In the genomic region with DNA sequence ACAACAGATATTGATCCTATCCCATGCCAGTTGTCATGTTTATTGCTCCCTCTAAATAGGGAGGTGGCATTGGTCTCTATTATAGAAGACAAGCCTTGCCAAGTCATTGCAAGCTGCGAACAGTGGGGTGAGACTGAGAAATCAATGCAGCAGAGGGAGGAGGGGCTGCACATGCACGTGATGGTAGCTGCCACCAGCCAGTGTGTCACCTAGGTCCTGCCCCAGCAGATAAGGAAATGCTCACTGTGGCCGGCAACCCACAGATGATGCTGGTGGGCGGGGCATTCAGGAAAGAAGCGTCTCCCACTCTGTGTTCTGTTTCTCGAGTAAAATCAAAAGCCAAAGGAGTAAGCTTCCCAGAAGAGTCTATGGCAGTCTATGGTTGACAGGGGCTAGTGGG, we compare ENCODE assay signal across 19 mouse cellular contexts.
"Had no signal": no experiment of that assay in that cellular context is flagged by ENCODE, and none has a peak within 500 bp of the region (broad histone marks: within the 10 kb centered on the region; RNA-seq: fewer than 3 reads in every experiment).

No protein-coding gene starts in this region.

- H3K4me2 ChIP-seq: limb, embryonic 12.5 days; limb, embryonic 15.5 days; liver, embryonic 11.5 days; lung, embryonic 15.5 days; midbrain, embryonic 13.5 days; stomach, embryonic 15.5 days had no signal

- H3K27ac ChIP-seq: limb, embryonic 12.5 days; limb, embryonic 15.5 days; liver, embryonic 14.5 days; lung, embryonic 15.5 days; midbrain, embryonic 13.5 days; stomach, embryonic 15.5 days had no signal

- H3K4me3 ChIP-seq: limb, embryonic 12.5 days; limb, embryonic 15.5 days; lung, embryonic 15.5 days; midbrain, embryonic 13.5 days; stomach, embryonic 15.5 days had no signal

- ATAC-seq: intestine, embryonic 16.5 days; midbrain, embryonic 16.5 days had no signal

- H3K36me3 ChIP-seq: limb, embryonic 12.5 days; limb, embryonic 15.5 days; lung, embryonic 15.5 days; midbrain, embryonic 13.5 days; stomach, embryonic 15.5 days had no signal

- H3K9ac ChIP-seq: limb, embryonic 12.5 days; limb, embryonic 15.5 days; liver, embryonic 14.5 days; lung, embryonic 15.5 days; midbrain, embryonic 13.5 days; stomach, embryonic 15.5 days had no signal

- DNase-seq: kidney, adult 18-20 months; kidney, adult 9 months; kidney, postnatal 14 days; left cerebral cortex, postnatal 4 days; lung, adult 18-20 months; lung, postnatal 14 days; lung, postnatal 4 days; right cerebral cortex, adult 18-20 months; right cerebral cortex, postnatal 14 days; right cerebral cortex, postnatal 4 days had no signal

- H3K9me3 ChIP-seq: limb, embryonic 12.5 days; limb, embryonic 15.5 days; lung, embryonic 15.5 days; midbrain, embryonic 13.5 days; stomach, embryonic 15.5 days had no signal
